Mouse (Mus musculus) limb, embryonic 12.5 days (tissue): ENCODE measurements at regions not wholly inside any gene's neighbourhood (a gene's known extent, or its start where the extent isn't known, plus 50 kb on each side); places are given as distances from the start of the nearest gene placed in this dataset.
A peak's percentile ranks its signal among the peaks of the same experiment; 100 is the strongest.
"Not testable (repeated sequence)": the region's sequence is repeated elsewhere in the genome, so short reads cannot be mapped to it uniquely, and the experiment has no call there.

Experiments used
- ATAC-seq: fragments of 200-750 bp; cut with Nextera tagmentation; 2 replicates; pipeline ENCODE4 v1.8.0; 2017; ENCODE audit warnings: low read depth, moderate TSS enrichment; ENCODE audit not compliant: insufficient number of reproducible peaks, insufficient read depth, low FRiP score, low TSS enrichment
- H3K27ac ChIP-seq: fragments of 300-500 bp; sonication (generic); 2 replicates; pipeline ENCODE4 v1.5.1; 2016; ENCODE audit warnings: mild to moderate bottlenecking, moderate library complexity
- H3K27me3 ChIP-seq: fragments of 300-500 bp; sonication (generic); 2 replicates; pipeline ENCODE4 v1.6.1; 2016; ENCODE audit warnings: mild to moderate bottlenecking, moderate library complexity
- H3K36me3 ChIP-seq: fragments of 300-500 bp; sonication (generic); 2 replicates; pipeline ENCODE4 v1.6.1; 2016; ENCODE audit warnings: mild to moderate bottlenecking, moderate library complexity
- H3K4me1 ChIP-seq: fragments of 300-500 bp; sonication (generic); replicated peaks from 2 replicates; pipeline ENCODE4 v1.6.1; 2016
- H3K4me2 ChIP-seq: fragments of 300-500 bp; sonication (generic); 2 replicates; pipeline ENCODE4 v1.6.1; 2016; ENCODE audit warnings: mild to moderate bottlenecking, moderate library complexity
- H3K4me3 ChIP-seq: fragments of 300-500 bp; sonication (generic); replicated peaks from 2 replicates; pipeline ENCODE4 v1.5.1; 2016; ENCODE audit warnings: mild to moderate bottlenecking
- H3K9ac ChIP-seq: fragments of 300-500 bp; sonication (generic); replicated peaks from 2 replicates; pipeline ENCODE4 v1.6.1; 2016; ENCODE audit warnings: mild to moderate bottlenecking, moderate library complexity
- H3K9me3 ChIP-seq: fragments of 300-500 bp; sonication (generic); 2 replicates; pipeline ENCODE4 v1.6.1; 2016; ENCODE audit warnings: mild to moderate bottlenecking, moderate library complexity
- WGBS: fragments of 180-500 bp; shearing (Covaris S2); methylation state at CpG from one replicate; pipeline ENCODE4 v1.1.7; 2016; 5-methylcytosine and 5-hydroxymethylcytosine counted together

GRCm38 (mm10) chr10:86636953-86637376, 68.3 kb downstream of the Hsp90b1 start:
- 0 out of 2 replicates have a peak overlapping the region, but pooled peaks have one; percentile 4 for H3K9ac ChIP-seq
- peak; percentile 83 for ATAC-seq
- not testable (repeated sequence) for H3K36me3 ChIP-seq

GRCm38 (mm10) chr10:86636515-86636914, 68.8 kb downstream of the Hsp90b1 start:
- not testable (repeated sequence) for ATAC-seq, H3K36me3 ChIP-seq, H3K27me3 ChIP-seq, H3K9me3 ChIP-seq, H3K4me1 ChIP-seq, H3K27ac ChIP-seq
- 0 out of 2 replicates have a peak overlapping the region, but pooled peaks have one; percentile 4 for H3K9ac ChIP-seq
- 28% methylated on average over 6 of the region's 6 CpGs for WGBS
- peak overlapping the region; percentile 57 for H3K4me2 ChIP-seq
- H3K4me3 ChIP-seq = peak overlapping the region; percentile 34

More at GRCm38 (mm10) chr10:86636953-86637376, 68.3 kb downstream of the Hsp90b1 start:
- peak overlapping the region; percentile 34 for H3K4me3 ChIP-seq
- H3K27me3 ChIP-seq, H3K9me3 ChIP-seq, H3K27ac ChIP-seq, H3K4me1 ChIP-seq: not testable (repeated sequence)
- H3K4me2 ChIP-seq = peak overlapping the region; percentile 57
- 3% methylated on average over 14 of the region's 14 CpGs for WGBS

- H3K4me1 ChIP-seq, H3K4me2 ChIP-seq, ATAC-seq, H3K27me3 ChIP-seq, H3K27ac ChIP-seq, H3K36me3 ChIP-seq, H3K9me3 ChIP-seq, H3K4me3 ChIP-seq, H3K9ac ChIP-seq: not testable (repeated sequence)
These were observed 78.6 kb downstream of the Hsp90b1 start for GRCm38 (mm10) chr10:86626734-86627133.

GRCm38 (mm10) chr10:86617958-86618664, 87.2 kb downstream of the Hsp90b1 start:
- H3K9me3 ChIP-seq, H3K4me3 ChIP-seq, ATAC-seq, H3K4me2 ChIP-seq, H3K9ac ChIP-seq, H3K36me3 ChIP-seq, H3K27me3 ChIP-seq, H3K4me1 ChIP-seq, H3K27ac ChIP-seq: not testable (repeated sequence)
- 83% methylated on average over 6 of the region's 6 CpGs for WGBS

- not testable (repeated sequence) for H3K9me3 ChIP-seq, H3K9ac ChIP-seq, H3K4me3 ChIP-seq, H3K27me3 ChIP-seq, H3K36me3 ChIP-seq, H3K27ac ChIP-seq, H3K4me1 ChIP-seq, ATAC-seq, H3K4me2 ChIP-seq
- WGBS = 65% methylated on average over 1 of the region's 1 CpGs
These were observed 93.0 kb downstream of the Hsp90b1 start for GRCm38 (mm10) chr10:86612341-86612740.

GRCm38 (mm10) chr10:86610027-86610426, 95.3 kb downstream of the Hsp90b1 start:
- H3K9ac ChIP-seq, H3K4me3 ChIP-seq, H3K4me2 ChIP-seq, ATAC-seq, H3K4me1 ChIP-seq, H3K9me3 ChIP-seq, H3K36me3 ChIP-seq, H3K27me3 ChIP-seq, H3K27ac ChIP-seq: not testable (repeated sequence)
- WGBS = 58% methylated on average over 2 of the region's 2 CpGs

GRCm38 (mm10) chr10:86600843-86601242, 102.1 kb upstream of the Syn3 start:
- H3K4me3 ChIP-seq, H3K4me1 ChIP-seq, H3K9ac ChIP-seq, H3K4me2 ChIP-seq, ATAC-seq, H3K27ac ChIP-seq, H3K27me3 ChIP-seq, H3K9me3 ChIP-seq, H3K36me3 ChIP-seq: not testable (repeated sequence)
- 49% methylated on average over 7 of the region's 7 CpGs for WGBS

GRCm38 (mm10) chr10:86599991-86600390, 101.3 kb upstream of the Syn3 start:
- H3K4me2 ChIP-seq, H3K4me1 ChIP-seq, H3K36me3 ChIP-seq, H3K9me3 ChIP-seq, ATAC-seq, H3K27ac ChIP-seq, H3K27me3 ChIP-seq, H3K9ac ChIP-seq, H3K4me3 ChIP-seq: not testable (repeated sequence)
- WGBS = 91% methylated on average over 7 of the region's 7 CpGs

GRCm38 (mm10) chr10:86590211-86590610, 91.5 kb upstream of the Syn3 start:
- not testable (repeated sequence) for H3K9me3 ChIP-seq, H3K4me3 ChIP-seq, H3K4me2 ChIP-seq, H3K4me1 ChIP-seq, H3K27ac ChIP-seq, H3K27me3 ChIP-seq, H3K36me3 ChIP-seq, ATAC-seq, H3K9ac ChIP-seq
- WGBS = 75% methylated on average over 2 of the region's 2 CpGs

GRCm38 (mm10) chr10:86566875-86567274, 68.2 kb upstream of the Syn3 start:
- H3K27me3 ChIP-seq, H3K4me1 ChIP-seq, H3K36me3 ChIP-seq, H3K4me3 ChIP-seq, H3K9ac ChIP-seq, H3K4me2 ChIP-seq, H3K27ac ChIP-seq, ATAC-seq, H3K9me3 ChIP-seq: not testable (repeated sequence)
- WGBS = 82% methylated on average over 2 of the region's 2 CpGs

- no peak overlapping the region for H3K4me3 ChIP-seq
- no peaks in the 10 kb centered on the region for H3K36me3 ChIP-seq
- no peak for ATAC-seq
- H3K4me2 ChIP-seq = no peak overlapping the region
- 0 out of 2 replicates have a peak, but pooled peaks cover 3% of the 10 kb centered on the region for H3K27me3 ChIP-seq
- H3K9me3 ChIP-seq = no peaks in the 10 kb centered on the region
- no peaks in the 10 kb centered on the region for H3K4me1 ChIP-seq
- no peak overlapping the region for H3K27ac ChIP-seq
- WGBS = 65% methylated on average over 8 of the region's 8 CpGs
- H3K9ac ChIP-seq = no peak overlapping the region
These were observed 57.1 kb upstream of the Syn3 start for GRCm38 (mm10) chr10:86555843-86556242.
